Mouse (Mus musculus) stomach, embryonic 14.5 days (tissue): ENCODE results near the gene Prph. TPM values are rescaled to one million over a fixed set of nuclear protein-coding genes. Genes with fewer than 3 reads are reported as not detected.

Experiments used
- ATAC-seq: fragments of 200-750 bp; cut with Nextera tagmentation; 2 replicates; pipeline ENCODE4 v1.8.0; 2017; ENCODE audit warnings: low read depth, moderate TSS enrichment; ENCODE audit not compliant: insufficient number of reproducible peaks, insufficient read depth, low FRiP score
- H3K27ac ChIP-seq: fragments of 300-500 bp; sonication (generic); 2 replicates; pipeline ENCODE4 v1.5.1; 2014; ENCODE audit warnings: mild to moderate bottlenecking, low read length, moderate library complexity, mixed read lengths
- H3K27me3 ChIP-seq: fragments of 300-500 bp; sonication (generic); 2 replicates; pipeline ENCODE4 v1.6.1; 2014; ENCODE audit warnings: low read length, control low read depth, mixed read lengths; ENCODE audit not compliant: control insufficient read depth, insufficient read depth
- H3K36me3 ChIP-seq: fragments of 300-500 bp; sonication (generic); 2 replicates; pipeline ENCODE4 v1.6.1; 2014; ENCODE audit warnings: mild to moderate bottlenecking, control low read depth, low read length, moderate library complexity, mixed read lengths; ENCODE audit not compliant: control insufficient read depth, insufficient read depth
- H3K4me1 ChIP-seq: fragments of 300-500 bp; sonication (generic); 2 replicates; pipeline ENCODE4 v1.6.1; 2014; ENCODE audit warnings: low read length, control low read depth, mixed read lengths; ENCODE audit not compliant: control insufficient read depth, insufficient read depth
- H3K4me2 ChIP-seq: fragments of 300-500 bp; sonication (generic); replicated peaks from 2 replicates; pipeline ENCODE4 v1.6.1; 2014; ENCODE audit warnings: low read depth, low read length, control low read depth
- H3K4me3 ChIP-seq: fragments of 300-500 bp; sonication (generic); 2 replicates; pipeline ENCODE4 v1.5.1; 2014; ENCODE audit warnings: low read depth, low read length, control low read depth
- H3K9ac ChIP-seq: fragments of 300-500 bp; sonication (generic); replicated peaks from 2 replicates; pipeline ENCODE4 v1.6.1; 2014; ENCODE audit warnings: low read depth, mild to moderate bottlenecking, control low read depth, low read length, moderate library complexity, mixed read lengths
- H3K9me3 ChIP-seq: fragments of 300-500 bp; sonication (generic); 2 replicates; pipeline ENCODE4 v1.6.1; 2016; ENCODE audit warnings: low read depth, low read length, control low read depth; ENCODE audit not compliant: control insufficient read depth
- WGBS: fragments of 180-500 bp; shearing (Covaris S2); extraction: QIAGEN DNeasy Blood & Tissue Kit; methylation state at CpG from one replicate; pipeline ENCODE4 v1.1.7; 2014; 5-methylcytosine and 5-hydroxymethylcytosine counted together
- polyA plus RNA-seq: library from polyadenylated mRNA; unstranded; fragments of >200 nt; fragmentation: Nextera tagmentation; extraction: Ambion mirVana; gene quantifications from 2 replicates; pipeline ENCODE4 v1.2.1, GENCODE M21; 2014

The Prph gene
- polyA plus RNA-seq, 1 experiment from 2014 or later = 31.1 TPM

- Histone ChIP-seq H3K9ac (no peak overlapping the region), H3K36me3 (peaks cover 42% of the 10 kb centered on the region), H3K4me2 (no peak overlapping the region), H3K4me1 (peaks cover 11% of the 10 kb centered on the region; the same call in 1 of the 2 replicates), H3K4me3 (no peak overlapping the region), H3K9me3 (no peaks in the 10 kb centered on the region), H3K27me3 (no peaks in the 10 kb centered on the region; the same call in 1 of the 2 replicates), H3K27ac (no peak overlapping the region)
- 75% methylated on average over 15 of the region's 15 CpGs for WGBS
- no peak for ATAC-seq
Observed at GRCm38 (mm10) chr15:99078181-99078910, 23.4 kb downstream of the Prph start.

DNA sequence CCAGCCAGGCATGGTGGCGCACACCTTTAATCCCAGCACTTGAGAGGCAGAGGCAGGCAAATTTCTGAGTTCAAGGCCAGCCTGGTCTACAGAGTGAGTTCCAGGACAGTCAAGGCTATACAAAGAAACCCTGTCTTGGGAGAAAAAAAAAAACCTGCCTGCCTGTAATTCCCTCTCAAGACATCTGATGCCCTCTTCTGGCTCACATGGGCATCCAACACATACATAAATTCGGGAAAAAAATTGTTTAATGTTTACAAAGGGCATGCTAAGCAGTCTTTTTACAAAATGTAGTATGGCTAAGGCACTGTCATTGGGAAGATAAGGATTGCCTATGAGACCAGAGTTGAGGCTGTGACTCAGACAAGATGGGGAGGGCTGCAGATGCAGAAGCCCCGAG lies 24.8 kb downstream of the Prph start:
- Histone ChIP-seq H3K9ac (no peak overlapping the region), H3K4me2 (no peak overlapping the region), H3K27ac (no peak overlapping the region), H3K36me3 (peaks cover 42% of the 10 kb centered on the region), H3K27me3 (peaks cover 6% of the 10 kb centered on the region; the same call in 1 of the 2 replicates), H3K4me1 (peaks cover 11% of the 10 kb centered on the region), H3K9me3 (no peaks in the 10 kb centered on the region), H3K4me3 (no peak overlapping the region)
- no peak for ATAC-seq
- WGBS = 77% methylated on average over 3 of the region's 3 CpGs

DNA sequence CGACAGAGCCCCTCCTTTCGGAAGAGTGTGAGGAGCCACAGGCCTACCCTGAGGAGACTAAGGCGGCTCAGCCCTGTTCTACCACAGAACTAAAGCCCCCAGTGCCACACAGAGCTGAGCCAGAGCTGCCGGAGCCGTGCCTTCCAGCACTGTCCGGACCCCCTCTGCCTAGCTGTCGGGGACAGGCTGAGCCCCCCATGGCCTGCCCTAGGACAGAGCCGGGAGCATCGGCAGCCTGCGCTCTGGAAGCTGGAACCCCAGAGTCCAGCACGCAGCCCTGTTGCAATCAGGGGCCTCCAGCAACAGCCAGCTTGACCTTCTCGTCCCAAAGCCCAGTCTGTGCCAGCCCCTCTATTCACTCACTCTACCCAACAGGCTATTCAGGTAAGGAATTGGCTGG lies 27.3 kb downstream of the Prph start:
- ATAC-seq = no peak
- Histone ChIP-seq H3K4me3 (no peak overlapping the region), H3K9ac (no peak overlapping the region), H3K4me1 (peaks cover 5% of the 10 kb centered on the region; the same call in 1 of the 2 replicates), H3K36me3 (peaks cover 35% of the 10 kb centered on the region), H3K4me2 (no peak overlapping the region), H3K9me3 (no peaks in the 10 kb centered on the region), H3K27ac (no peak overlapping the region), H3K27me3 (peaks cover 23% of the 10 kb centered on the region)
- 97% methylated on average over 12 of the region's 12 CpGs for whole genome bisulfite sequencing

DNA sequence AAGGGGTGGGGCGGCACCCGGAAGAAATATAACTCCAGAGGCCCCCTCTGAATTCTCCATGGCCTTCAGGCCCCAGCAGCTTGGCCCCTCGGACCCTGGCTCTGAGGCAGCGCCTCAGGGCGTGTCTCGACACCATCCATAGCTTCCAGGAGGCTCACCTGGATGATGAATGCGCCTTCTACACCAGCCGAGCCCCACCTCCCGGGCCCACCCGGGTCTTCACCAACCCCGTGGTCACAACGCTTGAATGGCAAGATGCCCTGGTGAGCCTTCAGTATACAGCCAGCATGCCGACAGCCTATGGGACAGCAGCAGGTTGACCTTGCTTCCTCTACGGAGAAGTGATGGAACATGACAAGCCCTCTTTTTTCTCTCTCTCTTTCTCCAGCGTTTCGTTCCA lies 27.9 kb downstream of the Prph start:
- Histone ChIP-seq H3K4me1 (peaks cover 8% of the 10 kb centered on the region), H3K36me3 (peaks cover 30% of the 10 kb centered on the region), H3K4me3 (no peak overlapping the region), H3K9ac (no peak overlapping the region), H3K27ac (no peak overlapping the region), H3K9me3 (no peaks in the 10 kb centered on the region), H3K27me3 (peaks cover 28% of the 10 kb centered on the region), H3K4me2 (no peak overlapping the region)
- no peak for ATAC-seq
- WGBS = 87% methylated on average over 16 of the region's 16 CpGs

DNA sequence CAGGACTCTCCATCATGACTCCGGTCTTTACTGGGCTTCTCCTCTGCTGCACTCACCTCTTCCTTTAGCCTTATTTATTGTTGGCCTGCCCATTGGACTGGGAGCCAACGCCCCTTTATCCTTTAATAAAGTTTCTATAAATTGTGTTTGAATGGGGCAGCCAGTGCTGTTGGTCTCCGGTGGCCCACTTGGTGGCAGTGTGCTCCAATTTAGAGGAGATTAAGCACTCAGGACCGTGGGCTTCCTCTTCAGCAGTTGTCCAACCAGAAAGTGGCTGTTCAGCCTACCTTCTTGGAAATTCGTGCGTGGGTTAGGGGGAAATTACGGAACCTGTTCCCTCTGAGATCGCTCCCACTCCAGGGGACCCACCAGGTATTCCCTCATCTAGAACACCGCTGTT lies 28.3 kb downstream of the Prph start:
- H3K27me3 ChIP-seq = peaks cover 31% of the 10 kb centered on the region
- ATAC-seq = no peak

DNA sequence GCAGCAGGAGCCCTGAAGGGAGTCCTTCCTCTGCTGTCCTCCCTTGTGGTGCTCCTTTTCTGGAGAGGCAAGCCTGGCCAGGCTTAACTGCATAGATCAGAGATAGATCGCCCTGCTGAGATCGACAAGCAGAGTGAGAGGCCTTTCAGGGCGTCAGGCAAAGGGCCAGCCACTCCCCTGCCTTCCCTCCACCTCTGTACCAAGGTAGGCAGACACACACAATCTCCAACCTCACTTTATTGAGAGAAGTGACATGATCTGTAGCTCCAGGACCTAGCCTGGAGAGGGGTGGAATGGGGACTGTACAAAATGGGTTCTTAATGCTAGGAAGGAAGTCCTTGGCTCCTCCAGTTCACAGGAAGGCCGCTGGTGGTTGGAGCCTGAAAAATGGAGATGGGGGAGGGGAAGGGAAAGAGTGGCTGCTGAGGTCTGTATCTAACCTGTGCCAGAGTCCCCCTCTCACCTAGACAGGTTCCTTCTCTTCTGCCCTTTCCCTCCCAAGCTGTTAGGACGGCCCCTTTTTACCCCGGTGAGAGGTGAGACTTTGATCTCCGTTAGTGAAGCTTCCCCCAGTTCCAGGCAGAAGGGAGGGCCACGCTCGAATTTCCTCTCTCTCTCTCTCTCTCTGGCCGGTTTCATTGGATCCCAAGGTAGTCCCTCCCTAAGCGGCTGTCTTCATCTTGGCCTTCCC lies 29.0 kb downstream of the Prph start:
- Histone ChIP-seq H3K4me2 (0 out of 2 replicates have a peak overlapping the region, but pooled peaks have one; percentile 10), H3K4me3 (no peak overlapping the region), H3K9me3 (no peaks in the 10 kb centered on the region), H3K27ac (no peak overlapping the region), H3K4me1 (peaks cover 8% of the 10 kb centered on the region), H3K27me3 (peaks cover 38% of the 10 kb centered on the region), H3K9ac (no peak overlapping the region), H3K36me3 (peaks cover 21% of the 10 kb centered on the region)
- WGBS = 12% methylated on average over 11 of the region's 11 CpGs
- no peak; the same call in 1 of the 2 replicates for ATAC-seq

More for the DNA sequence above, 28.3 kb downstream of the Prph start:
- H3K4me2 ChIP-seq = no peak overlapping the region
- peaks cover 8% of the 10 kb centered on the region for H3K4me1 ChIP-seq
- no peak overlapping the region for H3K27ac ChIP-seq
- H3K9me3 ChIP-seq = no peaks in the 10 kb centered on the region
- WGBS = 67% methylated on average over 9 of the region's 9 CpGs
- H3K36me3 ChIP-seq = peaks cover 26% of the 10 kb centered on the region
- no peak overlapping the region for H3K4me3 ChIP-seq
- no peak overlapping the region for H3K9ac ChIP-seq

- no peak overlapping the region for H3K27ac ChIP-seq
- no peaks in the 10 kb centered on the region for H3K9me3 ChIP-seq
- peaks cover 8% of the 10 kb centered on the region for H3K4me1 ChIP-seq
- no peak overlapping the region for H3K4me3 ChIP-seq
- 0 out of 2 replicates have a peak overlapping the region, but pooled peaks have one; percentile 10 for H3K4me2 ChIP-seq
- 11% methylated on average over 19 of the region's 19 CpGs for WGBS
- peaks cover 44% of the 10 kb centered on the region for H3K27me3 ChIP-seq
- H3K36me3 ChIP-seq = peaks cover 21% of the 10 kb centered on the region
- no peak for ATAC-seq
- H3K9ac ChIP-seq = no peak overlapping the region
Observed at GRCm38 (mm10) chr15:99084618-99085017, 29.6 kb downstream of the Prph start.

GRCm38 (mm10) chr15:99085997-99086396 lies 31.0 kb downstream of the Prph start:
- Histone ChIP-seq H3K9ac (no peak overlapping the region), H3K4me3 (no peak overlapping the region), H3K4me2 (no peak overlapping the region), H3K27me3 (peaks cover 51% of the 10 kb centered on the region), H3K9me3 (no peaks in the 10 kb centered on the region), H3K4me1 (peaks cover 8% of the 10 kb centered on the region), H3K27ac (no peak overlapping the region), H3K36me3 (peaks cover 18% of the 10 kb centered on the region)
- 78% methylated on average over 4 of the region's 4 CpGs for WGBS
- ATAC-seq = no peak
